Mouse (Mus musculus) lung, postnatal 25 days (tissue): ENCODE measurements around the gene Tmem81.

Experiments used
- DNase-seq: peaks from one replicate; pipeline ENCODE4 v3.0.0; 2022; ENCODE audit warnings: low spot score

The Tmem81 gene

DNA sequence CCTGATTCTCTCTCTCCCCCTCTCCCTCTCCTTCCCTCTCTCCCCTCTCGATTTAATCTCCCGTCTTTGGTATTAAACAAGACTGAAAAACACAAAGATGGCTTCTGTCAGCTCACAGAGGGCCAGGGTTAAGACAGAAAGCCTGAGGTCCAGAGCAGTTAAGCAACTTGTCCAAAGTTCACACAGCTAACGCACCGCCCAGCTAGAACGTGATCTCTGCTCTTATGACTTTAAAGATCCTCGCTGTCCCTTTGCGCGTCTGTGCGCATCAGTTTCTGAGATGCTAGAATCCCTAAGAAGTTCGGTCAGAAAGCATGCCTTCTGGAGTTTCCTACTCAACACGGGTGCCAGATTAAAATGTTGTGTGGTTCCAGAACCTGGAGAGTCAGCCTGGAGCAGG, 13.7 kb downstream of the Tmem81 start:
- no peak for DNase-seq

DNA sequence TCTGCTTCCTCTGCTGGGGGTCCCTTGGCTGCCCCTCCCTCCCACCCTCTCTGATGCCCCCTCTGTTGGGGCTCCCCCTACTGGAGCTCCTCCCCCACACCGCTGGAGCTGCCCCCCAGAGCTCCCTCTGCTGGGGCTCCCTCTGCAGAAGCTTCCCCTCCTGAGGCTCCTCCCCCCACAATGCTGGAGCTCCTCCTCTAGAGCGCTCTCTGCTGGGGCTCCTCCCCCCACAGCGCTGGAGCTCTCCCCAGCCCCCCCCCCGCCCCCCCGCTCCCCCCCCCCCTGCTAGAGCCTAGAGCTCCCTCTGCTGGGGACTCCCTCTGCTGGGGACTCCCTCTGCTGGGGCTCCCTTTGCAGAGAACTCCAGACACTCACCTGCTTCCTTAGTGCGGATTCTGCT, 14.7 kb downstream of the Tmem81 start:
- peak; percentile 63 for DNase-seq

DNA sequence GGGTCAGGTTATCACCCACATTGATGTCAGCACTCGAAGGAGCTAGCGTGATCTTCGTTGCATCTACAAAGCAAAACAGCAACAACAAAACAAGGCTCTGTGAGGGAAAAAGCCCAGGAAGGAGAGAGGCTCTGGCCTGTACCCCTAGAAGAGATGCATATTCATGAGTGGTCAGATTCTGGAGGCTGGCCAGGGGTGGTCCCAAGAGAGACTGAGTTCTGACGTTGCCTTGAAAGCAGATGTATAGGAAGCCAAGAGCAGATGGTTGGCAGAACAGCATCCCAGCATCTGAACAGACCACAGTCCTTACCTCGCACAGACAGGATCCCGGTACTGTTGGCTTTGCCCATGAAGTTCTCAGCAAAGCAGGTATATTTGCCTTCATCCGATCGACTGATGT, 17.0 kb downstream of the Tmem81 start:
- no peak for DNase-seq

DNA sequence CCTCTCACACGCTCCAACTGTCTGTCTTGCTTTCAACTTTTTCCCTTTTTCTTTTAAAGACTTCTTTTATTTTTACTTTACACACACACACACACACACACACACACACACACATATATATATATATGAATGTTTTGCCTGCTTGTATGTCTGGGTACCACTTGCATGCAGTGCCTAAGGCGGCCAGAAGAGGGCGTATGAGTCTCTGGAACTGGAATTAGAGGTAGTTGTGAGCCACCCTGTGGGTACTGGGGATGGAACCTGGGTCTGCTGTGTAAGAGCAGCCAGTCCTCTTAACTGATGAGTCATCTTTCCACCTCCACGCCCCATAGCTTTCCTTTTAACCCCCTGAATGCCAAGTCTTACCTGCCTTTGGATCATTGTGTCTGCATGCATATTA, 17.9 kb downstream of the Tmem81 start:
- DNase-seq = no peak

DNA sequence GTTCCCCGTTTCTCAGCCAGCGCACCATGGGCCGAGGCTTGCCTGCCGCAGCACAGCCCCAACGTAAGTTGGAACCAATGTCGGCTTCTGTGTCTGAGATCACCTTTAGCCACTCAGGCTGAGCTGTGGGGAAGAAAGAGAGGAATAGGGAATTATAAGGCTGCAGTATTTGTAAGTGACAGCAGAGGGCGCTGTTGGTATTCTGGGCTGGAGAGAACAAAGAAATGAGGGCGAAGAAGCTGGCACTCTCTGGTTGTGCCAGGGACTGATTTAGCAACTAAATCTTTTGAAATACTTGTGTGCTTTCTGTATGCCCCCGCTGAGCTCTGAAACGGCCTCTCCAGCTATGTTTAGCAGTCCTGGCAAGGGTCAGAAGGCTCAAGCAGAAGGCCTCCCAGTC, 19.8 kb downstream of the Tmem81 start:
- DNase-seq = peak; percentile 47

DNA sequence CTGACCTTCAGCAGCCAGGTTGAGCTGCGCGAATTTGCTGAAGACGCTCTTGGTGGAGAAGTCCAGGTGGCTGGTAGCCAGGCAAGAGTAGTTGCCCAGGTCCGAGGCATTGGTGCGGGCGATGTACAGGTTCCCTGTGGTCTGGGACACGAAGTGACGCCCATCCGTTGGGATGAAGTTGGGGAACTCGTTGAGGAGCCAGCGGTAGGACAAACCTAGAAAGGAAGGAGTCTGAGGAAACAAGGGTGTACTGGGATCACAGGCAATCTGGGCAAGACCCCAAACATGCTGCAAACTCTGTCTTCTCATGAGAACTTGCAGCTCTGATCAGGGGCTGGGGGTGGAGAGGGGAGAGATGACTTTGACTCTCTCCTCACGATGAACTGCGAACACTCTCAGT, 22.0 kb downstream of the Tmem81 start:
- DNase-seq = no peak

DNA sequence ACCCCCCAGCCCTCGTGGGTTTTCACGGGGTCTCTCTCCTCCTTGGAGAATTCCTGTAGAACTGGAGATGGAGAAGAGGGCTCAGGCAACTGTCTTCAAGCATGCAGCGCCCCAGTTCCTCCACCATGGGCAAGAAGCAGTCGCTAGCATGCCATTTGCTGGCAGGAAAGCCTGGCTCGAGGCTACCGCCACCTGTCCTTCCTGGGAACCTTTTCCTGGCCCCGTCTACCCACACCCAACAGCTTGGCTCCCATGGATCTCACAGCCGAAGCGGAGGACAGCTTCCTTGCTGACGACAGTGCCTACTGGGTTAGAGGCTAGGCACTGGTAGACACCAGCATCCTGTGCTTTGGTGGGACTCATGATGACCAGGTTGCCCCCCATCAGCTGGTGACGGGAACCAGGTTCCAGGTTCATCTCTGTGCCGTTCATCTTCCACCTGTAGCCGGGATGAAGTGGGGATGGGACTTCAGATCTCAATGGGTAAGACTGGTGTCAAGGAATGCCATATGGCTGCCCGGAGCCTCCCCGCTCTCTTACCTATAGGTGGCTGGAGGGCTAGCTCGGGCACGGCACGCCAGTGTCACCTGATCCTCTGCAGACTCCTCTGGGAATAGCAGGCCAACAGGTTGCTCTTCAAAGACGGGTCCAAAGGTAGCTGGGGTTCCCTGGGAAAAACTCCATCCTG, 22.8 kb downstream of the Tmem81 start:
- DNase-seq = no peak

DNA sequence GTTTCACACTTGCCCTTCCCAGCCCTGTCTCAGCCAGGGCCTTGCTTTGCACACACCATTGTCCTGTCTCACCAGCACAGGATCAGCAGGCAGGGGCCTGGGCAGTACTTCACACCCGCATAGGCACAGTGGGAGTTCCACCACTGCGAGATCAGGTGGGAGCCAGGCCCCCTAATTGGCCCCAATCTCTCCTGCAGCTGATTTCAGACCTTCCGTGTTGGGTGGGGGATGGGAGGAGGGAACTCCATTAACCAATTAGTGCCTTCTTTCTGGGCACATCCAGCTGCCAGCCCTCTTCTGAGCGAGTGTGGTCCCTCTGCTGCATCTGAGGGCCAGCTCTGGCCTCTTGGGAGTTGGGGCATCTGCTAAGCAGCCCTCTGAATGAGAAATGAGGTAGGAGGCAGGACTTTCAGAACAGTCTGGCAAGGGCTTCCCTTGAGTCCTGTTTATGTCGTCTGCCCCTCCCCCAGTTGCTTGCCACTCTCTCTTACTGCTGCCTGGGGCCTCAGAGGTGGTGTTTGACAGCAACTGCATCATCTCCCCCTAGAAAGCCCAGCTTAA, 24.7 kb downstream of the Tmem81 start:
- DNase-seq = no peak

DNA sequence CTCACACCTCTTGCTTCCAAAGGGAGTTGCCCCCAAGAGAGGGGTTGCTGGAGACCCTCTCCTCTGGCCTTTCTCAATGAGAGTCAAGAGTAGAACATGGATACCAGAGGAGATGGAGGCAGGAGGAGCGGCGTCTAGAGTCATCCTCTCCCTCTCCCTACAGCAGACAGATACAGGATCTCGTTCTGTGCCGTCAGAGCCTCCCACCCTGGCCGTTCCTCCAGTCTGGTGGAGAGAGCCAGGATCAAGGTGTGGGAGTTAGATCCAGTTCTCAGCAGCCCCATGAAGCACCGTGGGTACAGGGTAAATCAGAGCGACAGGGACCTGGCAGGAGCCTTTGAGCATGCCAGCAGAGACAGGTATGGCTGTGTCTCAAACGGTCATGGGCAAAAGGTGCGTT, 26.5 kb downstream of the Tmem81 start:
- DNase-seq = no peak

DNA sequence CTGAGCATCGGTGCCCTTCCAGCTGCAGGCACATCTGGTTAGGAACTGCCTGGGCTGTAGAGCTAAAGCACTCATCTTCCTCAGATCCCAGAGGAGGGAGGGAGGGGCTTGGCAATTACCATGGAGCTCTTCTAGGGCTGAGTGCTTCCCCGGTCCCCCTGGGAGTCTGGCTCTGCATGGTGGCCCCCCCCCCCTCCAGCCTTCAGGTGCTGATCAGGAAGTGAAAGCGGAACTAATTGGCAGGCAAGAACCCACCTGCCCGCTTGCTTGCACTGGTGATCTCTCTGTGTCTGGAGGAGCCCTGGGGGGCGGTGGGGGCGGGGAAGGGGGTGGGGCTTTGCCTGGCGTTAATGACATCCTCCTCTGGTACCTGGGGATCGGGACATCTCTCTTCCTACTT, 27.8 kb downstream of the Tmem81 start:
- DNase-seq = no peak

DNA sequence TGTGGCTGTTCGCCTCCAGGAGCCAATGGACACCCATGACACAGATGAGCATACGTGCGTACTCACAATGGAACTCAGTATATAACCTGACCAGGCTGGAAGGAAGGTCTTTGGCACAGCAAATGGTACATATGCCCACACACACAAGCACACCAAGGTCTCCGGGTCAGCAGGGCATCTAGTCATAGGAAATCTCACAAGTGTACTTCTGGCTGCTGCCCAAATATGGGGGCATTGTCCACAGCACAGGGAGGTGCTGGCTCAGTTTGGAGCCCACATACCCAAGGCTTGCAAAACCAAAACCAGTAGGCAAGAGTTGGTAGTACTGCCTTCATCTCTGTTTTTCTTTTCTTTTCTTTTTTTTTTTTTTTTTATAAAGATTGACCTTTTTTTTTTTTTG, 29.5 kb downstream of the Tmem81 start:
- DNase-seq = no peak

DNA sequence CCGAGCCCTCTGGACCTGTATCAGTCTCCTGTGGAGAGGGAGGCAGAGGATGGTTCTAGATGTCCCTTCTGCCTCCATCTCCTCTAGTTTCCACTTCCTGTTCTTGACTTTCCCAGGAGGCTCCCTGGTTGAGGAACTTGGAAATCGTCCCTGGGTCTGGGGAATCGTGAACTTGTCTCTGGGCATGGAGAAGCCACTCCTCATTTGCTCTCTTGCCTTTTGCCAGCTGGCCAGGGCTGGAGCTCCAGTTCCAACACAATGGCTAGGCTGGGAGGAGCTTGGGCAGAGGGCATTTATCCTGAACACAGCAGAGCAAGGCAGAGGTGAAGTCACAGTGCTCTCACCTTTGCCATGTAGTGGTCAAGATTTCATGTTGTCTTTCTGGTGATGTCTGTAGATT, 30.4 kb downstream of the Tmem81 start:
- no peak for DNase-seq

DNA sequence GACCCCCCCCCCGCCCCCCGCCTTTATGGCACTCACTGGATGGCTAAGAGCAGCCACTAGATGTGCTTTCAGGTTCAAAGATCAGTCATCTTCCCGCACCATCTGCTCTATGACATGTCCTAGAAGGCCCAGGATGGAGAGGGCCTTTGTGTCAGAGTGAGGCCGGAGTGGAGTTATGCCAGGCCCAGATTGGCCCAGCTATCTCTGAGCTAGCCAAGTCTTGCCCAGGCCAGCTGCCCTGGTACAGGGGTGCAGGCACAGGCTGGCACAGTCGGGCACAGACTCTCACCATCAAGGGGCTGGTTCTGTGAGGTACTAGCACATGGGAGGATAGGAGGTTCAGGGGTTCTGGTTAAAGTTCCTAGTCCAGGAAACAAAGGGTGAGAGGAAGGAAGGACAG, 31.7 kb downstream of the Tmem81 start:
- DNase-seq = no peak

DNA sequence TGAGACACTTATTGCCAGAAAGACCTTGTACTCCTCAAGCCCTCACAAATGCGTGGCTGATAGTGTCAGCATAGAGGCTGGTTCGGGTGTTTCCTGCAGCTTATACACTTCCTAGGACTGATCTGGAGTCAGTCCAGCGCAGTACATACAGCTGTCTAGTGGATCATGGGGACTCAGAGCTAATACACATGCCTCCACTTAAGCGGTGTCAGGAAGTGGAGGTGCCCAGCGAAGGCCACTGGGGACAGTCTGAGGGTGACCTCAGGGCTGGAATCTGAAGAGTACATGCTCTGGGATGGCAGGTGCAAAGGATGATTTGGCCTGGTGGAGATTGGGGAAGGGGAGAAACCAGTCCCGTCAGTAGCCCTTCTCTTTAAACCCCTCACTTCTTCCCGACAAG, 34.7 kb downstream of the Tmem81 start:
- DNase-seq = no peak

DNA sequence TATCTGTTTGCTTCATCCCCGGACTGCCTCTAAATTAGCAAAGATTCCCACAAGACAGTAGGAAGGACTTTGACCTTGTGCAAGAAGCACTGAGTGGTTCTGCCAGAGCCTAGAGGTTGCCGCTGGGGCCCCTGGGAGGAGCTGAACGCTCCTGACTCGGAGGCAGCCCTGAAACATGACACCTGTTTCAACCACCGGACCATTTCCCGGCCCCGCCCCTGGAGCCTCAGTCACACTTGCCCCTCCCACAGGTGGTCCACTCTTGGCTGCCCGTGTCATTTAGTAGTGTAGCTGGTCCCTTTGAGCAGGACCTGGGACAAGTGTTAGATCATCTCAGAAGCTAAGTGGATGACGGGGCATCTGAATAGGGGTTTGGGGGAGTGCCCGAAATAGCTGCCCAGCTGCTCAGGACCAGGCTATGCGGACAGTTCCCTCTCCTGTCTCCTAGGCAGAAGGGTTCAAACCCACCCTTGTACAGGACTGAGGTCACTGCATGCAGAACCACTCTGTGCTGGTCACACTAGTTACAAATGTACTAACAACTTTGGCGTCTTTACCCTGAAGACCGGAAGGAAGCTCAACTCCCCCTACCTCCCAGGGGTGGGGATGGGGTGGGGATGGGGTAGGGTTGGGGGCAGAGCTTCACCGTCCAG, 35.3 kb downstream of the Tmem81 start:
- no peak for DNase-seq

DNA sequence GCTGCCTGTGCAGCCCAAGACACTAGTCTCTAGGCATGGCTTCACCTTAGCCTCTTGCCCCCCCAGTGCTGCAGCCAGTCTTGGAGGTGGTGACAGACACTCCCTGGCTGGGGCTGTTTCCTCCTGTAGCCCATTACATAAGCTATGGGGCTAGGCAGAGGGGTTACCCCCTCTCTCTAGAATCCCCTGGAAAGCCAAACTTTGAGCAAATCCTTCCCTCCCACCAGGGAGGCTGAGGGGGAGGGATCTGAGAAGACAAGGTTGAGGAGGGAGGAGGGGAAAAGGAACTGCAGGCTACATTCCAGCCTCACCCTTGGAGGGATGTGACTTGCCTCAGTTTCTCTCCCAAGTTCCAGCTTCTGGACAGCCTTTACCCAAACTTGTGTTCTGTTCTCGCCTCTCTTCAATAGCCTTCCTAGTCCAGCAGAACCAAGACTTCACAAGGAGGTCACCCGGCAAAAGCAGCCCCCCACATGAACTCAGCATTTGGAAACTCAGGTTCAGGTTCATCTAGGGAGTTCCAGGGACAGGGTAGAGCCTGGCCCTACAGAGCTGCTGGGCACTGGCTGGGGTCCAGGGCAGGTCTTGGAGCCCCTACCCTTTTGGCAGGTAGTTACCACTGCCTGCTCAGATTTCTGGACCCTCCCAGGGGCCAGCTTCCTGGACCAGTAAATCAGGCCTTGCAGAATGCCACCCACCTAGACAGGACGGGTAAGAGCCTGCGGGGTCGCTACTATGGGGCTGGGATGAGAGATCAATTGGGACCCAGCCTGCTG, 36.0 kb downstream of the Tmem81 start:
- DNase-seq = no peak

DNA sequence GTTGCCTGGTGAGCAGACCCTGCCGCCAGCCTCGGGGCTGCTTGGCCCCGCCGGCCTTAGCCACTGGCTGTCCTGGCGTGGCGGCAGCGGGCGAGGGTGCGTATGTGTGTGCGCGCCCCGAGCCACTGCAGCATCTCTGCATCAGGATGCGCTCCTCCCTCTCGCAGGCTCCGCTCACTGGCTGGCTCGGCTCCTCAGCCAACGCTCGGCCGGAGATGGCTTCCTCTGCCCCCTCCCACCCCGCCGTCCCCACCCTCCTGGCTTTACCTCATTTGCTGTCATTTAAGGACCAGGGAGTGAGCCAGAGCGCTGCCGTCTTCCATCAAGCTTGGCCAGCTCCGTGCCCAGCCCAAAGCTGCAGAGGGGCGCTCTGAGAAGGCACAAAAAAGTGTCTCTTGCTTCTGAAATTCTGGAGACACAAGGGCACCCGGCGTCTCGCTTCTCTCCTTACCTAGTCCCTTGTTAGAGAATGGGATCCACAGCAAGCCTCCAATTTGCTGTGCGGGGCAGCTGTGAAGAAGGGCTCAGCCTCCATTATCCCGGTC, 36.8 kb downstream of the Tmem81 start, which contains the start of gene Cntn2:
Gene Cntn2 (minus strand): TSS at position 495 of the 545 bp plus-strand sequence.
- DNase-seq = no peak

DNA sequence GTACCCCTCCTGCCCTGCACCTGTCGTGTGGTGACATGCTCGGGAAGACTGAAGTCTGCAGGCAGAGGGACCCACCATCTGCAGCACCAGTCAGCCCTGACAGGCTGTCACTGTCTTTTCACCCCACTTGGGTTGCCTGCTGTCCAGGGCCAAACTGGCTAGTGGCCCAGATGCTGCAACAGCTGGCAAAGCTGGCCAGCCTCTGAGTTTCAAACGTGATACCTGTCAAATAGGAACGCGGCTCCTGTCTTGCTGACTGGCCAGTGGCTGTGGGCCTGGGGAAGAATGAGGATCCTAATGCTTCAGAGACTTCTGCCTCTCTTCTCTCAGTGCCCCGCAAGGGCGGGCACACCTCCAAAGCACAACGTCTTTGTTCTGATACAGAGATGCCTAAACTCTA, 37.8 kb downstream of the Tmem81 start:
- DNase-seq = no peak

DNA sequence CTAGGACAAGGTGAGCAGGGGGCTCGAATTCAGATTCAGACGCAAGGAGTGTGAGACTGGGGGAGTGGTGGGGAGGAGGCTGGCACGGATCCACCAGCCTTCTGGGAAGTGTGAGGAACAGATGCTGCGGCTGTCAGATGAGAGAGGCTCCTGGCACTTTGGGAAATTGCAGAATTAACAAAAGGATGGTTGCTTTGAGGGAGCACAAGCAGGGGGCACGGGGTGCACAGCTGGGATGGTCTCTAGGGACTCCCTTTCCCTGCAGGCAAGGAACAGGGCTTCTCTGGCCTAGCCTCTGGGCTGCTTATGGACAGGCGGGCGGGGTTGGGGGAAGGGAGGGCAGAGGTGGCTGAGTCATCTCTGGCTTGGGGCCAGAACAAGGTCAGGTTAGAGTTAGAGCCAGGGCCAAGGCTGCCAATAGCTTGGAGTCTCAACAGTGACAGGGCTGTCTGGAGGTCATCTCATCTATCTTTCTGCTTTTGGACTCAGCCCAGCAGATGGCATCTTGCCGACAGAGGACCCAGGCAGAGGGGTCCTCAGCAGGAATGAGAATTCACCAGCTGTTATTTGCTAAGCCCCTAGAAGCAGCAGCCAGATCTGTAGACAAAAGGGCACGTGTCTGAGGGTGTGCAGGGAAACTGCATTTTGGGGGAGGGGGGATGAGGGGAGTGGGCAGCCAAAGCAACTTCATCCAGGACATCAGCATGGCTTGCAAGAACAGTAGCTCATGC, 52.0 kb downstream of the Tmem81 start:
- DNase-seq = no peak
